Mouse (Mus musculus) spleen, adult 2 months (tissue): ENCODE results near the gene Umodl1.

ENCODE experiments used
- CTCF ChIP-seq: fragments of 200-500 bp; IDR thresholded peaks from 2 replicates; pipeline ENCODE4 v1.5.1; 2011; ENCODE audit warnings: mild to moderate bottlenecking, inconsistent platforms; ENCODE audit not compliant: insufficient read depth, insufficient read length, insufficient replicate concordance; ENCODE audit errors: extremely low read depth
- POLR2A ChIP-seq: fragments of 200-500 bp; IDR thresholded peaks from 2 replicates; pipeline ENCODE4 v1.6.1; 2011; ENCODE audit warnings: low read depth, low read length, inconsistent platforms

- TF ChIP-seq CTCF (no peak), POLR2A (no peak)
Measured at GRCm38 (mm10) chr17:30983521-30983920, 29.1 kb downstream of the Umodl1 start.
